Mouse (Mus musculus) cerebellum, adult 2 months (tissue): ENCODE data around the gene Gpc6. TPM values are rescaled to one million over a fixed set of nuclear protein-coding genes. Genes with fewer than 3 reads are reported as not detected.

Experiments
- DNase-seq, 2 experiments: peaks; one replicate each; pipeline ENCODE4 v3.0.0; 2021
- H3K27ac ChIP-seq: fragments of 200-500 bp; 2 replicates; pipeline ENCODE4 v1.5.1; 2012; ENCODE audit warnings: low read length, control low read depth, inconsistent platforms; ENCODE audit not compliant: insufficient read depth
- H3K27me3 ChIP-seq: fragments of 200-500 bp; 2 replicates; pipeline ENCODE4 v1.6.1; 2012; ENCODE audit warnings: inconsistent platforms, mild to moderate bottlenecking, low read length, moderate library complexity; ENCODE audit not compliant: control insufficient read depth, insufficient read depth
- H3K4me1 ChIP-seq: fragments of 200-500 bp; 2 replicates; pipeline ENCODE4 v1.6.1; 2011; ENCODE audit warnings: low read length; ENCODE audit not compliant: control insufficient read depth, insufficient read depth
- H3K4me3 ChIP-seq: fragments of 200-500 bp; replicated peaks from 2 replicates; pipeline ENCODE3; 2011; ENCODE audit warnings: mild to moderate bottlenecking, low read depth, low read length, control low read depth; ENCODE audit not compliant: insufficient read depth
- CTCF ChIP-seq: fragments of 200-500 bp; IDR thresholded peaks from 2 replicates; pipeline ENCODE4 v1.5.1; 2011; ENCODE audit warnings: low read depth, mild to moderate bottlenecking, control low read depth, low read length, moderate library complexity, borderline replicate concordance; ENCODE audit not compliant: insufficient read depth
- POLR2A ChIP-seq: fragments of 200-500 bp; IDR thresholded peaks from 2 replicates; pipeline ENCODE4 v1.6.1; 2011; ENCODE audit warnings: low read length, control low read depth, borderline replicate concordance; ENCODE audit not compliant: insufficient read depth
- WGBS: fragments of 180-500 bp; shearing (Covaris S2); methylation state at CpG from one replicate; pipeline ENCODE4 v1.1.7; 2018; 5-methylcytosine and 5-hydroxymethylcytosine counted together
- polyA plus RNA-seq: library from polyadenylated mRNA; depleted of rRNA; stranded (reverse); fragments of >200 nt; gene quantifications from 2 replicates; pipeline ENCODE4 v1.2.3, GENCODE M21; 2012

Gpc6 gene
- polyA plus RNA-seq, 1 experiment: 5.3 TPM

GRCm38 (mm10) chr14:117603837-117604236, 678.7 kb downstream of the Gpc6 start:
- no peak overlapping the region for H3K27ac ChIP-seq
- DNase-seq: no peak
- H3K4me1 ChIP-seq: no peaks in the 10 kb centered on the region
- no peaks in the 10 kb centered on the region for H3K27me3 ChIP-seq
- no peak overlapping the region for H3K4me3 ChIP-seq
- WGBS: 37% methylated on average over 1 of the region's 1 CpGs
- TF ChIP-seq POLR2A (no peak), CTCF (no peak)

- Histone ChIP-seq H3K4me1 (no peaks in the 10 kb centered on the region), H3K4me3 (no peak overlapping the region), H3K27ac (no peak overlapping the region), H3K27me3 (no peaks in the 10 kb centered on the region)
- WGBS: 67% methylated on average over 2 of the region's 2 CpGs
- no peak for DNase-seq
- no peak for TF ChIP-seq POLR2A
- no peak for TF ChIP-seq CTCF
These were observed 680.6 kb downstream of the Gpc6 start for GRCm38 (mm10) chr14:117605750-117606149.

- no peaks in the 10 kb centered on the region for H3K27me3 ChIP-seq
- no peaks in the 10 kb centered on the region for H3K4me1 ChIP-seq
- no peak for DNase-seq
- WGBS: 36% methylated on average over 3 of the region's 3 CpGs
- H3K27ac ChIP-seq: no peak overlapping the region
- H3K4me3 ChIP-seq: no peak overlapping the region
- TF ChIP-seq CTCF: no peak
- TF ChIP-seq POLR2A: no peak
These were observed 686.0 kb downstream of the Gpc6 start for GRCm38 (mm10) chr14:117611113-117611512.

- Histone ChIP-seq H3K27ac (no peak overlapping the region), H3K27me3 (no peaks in the 10 kb centered on the region), H3K4me3 (no peak overlapping the region), H3K4me1 (no peaks in the 10 kb centered on the region)
- DNase-seq: no peak
- no peak for TF ChIP-seq CTCF
- TF ChIP-seq POLR2A: no peak
- WGBS: 76% methylated on average over 9 of the region's 9 CpGs
These were observed 700.1 kb downstream of the Gpc6 start for GRCm38 (mm10) chr14:117625100-117625710.

DNA sequence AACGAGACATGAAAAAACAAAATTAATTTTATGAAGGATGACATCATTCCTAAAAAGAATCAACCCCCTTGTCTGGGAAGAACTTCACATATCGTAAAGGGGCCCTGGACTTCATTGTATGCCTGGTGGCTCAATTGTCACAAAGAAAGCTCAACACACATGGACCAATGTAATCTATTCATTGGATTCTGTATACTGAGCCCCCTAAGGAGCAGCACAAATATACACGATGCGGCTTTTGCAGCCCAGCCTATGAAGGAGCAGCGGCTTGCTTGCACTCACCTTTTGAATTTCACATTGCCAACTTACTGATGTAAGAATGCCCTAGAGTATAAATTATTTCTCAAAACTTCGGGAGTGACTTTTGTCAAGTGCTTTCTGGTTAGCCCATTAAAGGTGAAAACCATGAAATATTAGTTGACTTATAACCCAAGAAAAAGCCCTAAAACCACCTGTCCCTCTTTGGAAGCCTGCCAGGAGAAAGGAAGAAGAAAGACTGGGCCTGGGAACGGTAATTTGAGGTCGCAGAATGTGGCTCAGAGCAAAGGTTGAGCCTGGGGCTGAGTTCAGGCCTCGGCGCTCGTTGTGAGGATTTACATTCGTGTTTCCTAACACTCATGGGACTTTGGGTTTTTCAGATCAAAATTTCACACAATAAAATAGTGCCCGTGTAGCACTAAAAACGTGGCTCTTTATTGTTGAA, 709.3 kb downstream of the Gpc6 start:
- no peak for DNase-seq
- no peak overlapping the region for H3K4me3 ChIP-seq
- H3K27me3 ChIP-seq: no peaks in the 10 kb centered on the region
- no peak overlapping the region for H3K27ac ChIP-seq
- WGBS: 79% methylated on average over 14 of the region's 14 CpGs
- no peak for TF ChIP-seq CTCF
- TF ChIP-seq POLR2A: no peak
- H3K4me1 ChIP-seq: no peaks in the 10 kb centered on the region

DNA sequence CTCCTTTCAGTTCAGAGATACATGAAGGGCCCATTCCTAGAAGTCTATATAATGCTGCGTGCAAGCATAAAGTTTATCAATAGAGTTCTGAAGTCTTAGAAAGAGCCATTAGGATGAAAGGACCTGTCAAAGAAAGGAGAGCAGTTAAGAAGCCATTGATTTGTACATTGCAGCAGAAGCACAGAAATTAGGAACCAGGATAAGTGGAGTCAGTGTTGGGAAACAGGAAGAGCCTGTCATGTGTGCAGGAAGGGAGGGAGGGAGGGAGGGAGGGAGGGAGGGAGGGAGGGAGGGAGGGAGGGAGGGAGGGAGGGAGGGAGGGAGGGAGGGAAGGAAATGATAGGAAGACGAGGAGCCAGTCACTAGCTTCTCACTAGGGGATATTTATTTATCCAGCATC, 716.7 kb downstream of the Gpc6 start:
- H3K4me3 ChIP-seq: no peak overlapping the region
- no peaks in the 10 kb centered on the region for H3K4me1 ChIP-seq
- 95% methylated on average over 2 of the region's 2 CpGs for WGBS
- TF ChIP-seq POLR2A (no peak), CTCF (no peak)
- H3K27ac ChIP-seq: no peak overlapping the region
- H3K27me3 ChIP-seq: no peaks in the 10 kb centered on the region
- no peak for DNase-seq

DNA sequence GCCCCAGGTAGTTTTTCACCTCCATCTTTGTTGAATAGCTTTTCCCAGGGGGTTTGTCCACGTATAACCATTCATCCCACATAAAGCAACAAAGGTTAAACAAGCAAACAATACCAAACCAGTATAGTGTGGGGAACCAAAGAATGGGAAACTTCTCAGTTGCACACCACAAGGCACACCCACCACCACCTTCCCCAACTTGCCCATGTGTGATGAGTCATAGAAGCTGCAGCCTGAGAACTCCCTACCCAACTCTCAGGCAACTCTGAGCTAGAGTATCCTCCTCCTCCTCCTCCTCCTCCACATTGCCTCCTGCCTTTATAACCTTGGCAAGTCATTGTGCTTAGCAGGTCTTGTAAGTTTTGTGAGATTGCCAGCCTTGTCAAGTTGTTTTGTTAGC, 718.0 kb downstream of the Gpc6 start:
- Histone ChIP-seq H3K27ac (no peak overlapping the region), H3K4me3 (no peak overlapping the region), H3K27me3 (no peaks in the 10 kb centered on the region), H3K4me1 (no peaks in the 10 kb centered on the region)
- WGBS: 93% methylated on average over 1 of the region's 1 CpGs
- DNase-seq: no peak
- TF ChIP-seq POLR2A (no peak), CTCF (no peak)
